Mouse (Mus musculus) cortical plate, adult 2 months (tissue): Measurements from ENCODE around the gene Pitpnb.

Source experiments
- CTCF ChIP-seq: fragments of 200-500 bp; IDR thresholded peaks from 2 replicates; pipeline ENCODE4 v1.5.1; 2011; ENCODE audit warnings: mild to moderate bottlenecking, control low read depth, low read length; ENCODE audit not compliant: insufficient read depth; ENCODE audit errors: extremely low read depth
- POLR2A ChIP-seq: fragments of 200-500 bp; IDR thresholded peaks from 2 replicates; pipeline ENCODE4 v1.6.1; 2011; ENCODE audit warnings: mild to moderate bottlenecking, low read length, control low read depth; ENCODE audit not compliant: insufficient read depth; ENCODE audit errors: extremely low read depth

- TF ChIP-seq POLR2A (no peak), CTCF (no peak)
These were observed 80.1 kb downstream of the Pitpnb start for GRCm38 (mm10) chr5:111410665-111411064.
